Mouse (Mus musculus): ENCODE data around the gene Pkp1.

Pkp1 gene

DNA sequence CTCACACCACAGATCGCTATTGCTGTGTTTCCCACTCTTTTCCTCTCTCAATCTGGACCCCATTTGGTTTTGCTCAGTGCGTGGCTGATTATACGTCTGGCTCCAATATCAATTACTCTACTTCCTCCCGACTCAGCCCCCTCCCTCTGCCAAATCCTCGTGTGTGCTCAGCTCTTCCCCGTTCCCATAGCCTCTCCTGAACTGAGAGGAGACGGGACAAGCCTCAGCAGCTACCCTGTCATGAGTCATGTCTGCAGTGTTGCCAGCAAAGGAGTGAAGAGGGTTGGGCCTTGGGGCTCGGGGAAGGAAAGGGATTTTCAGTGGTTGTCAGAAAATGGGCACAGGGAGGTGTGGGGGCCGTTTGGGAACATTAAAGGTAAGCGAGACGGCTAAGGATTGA, 12.3 kb downstream of the Pkp1 start:
- DNase-seq (ENCODE audit: low spot score): no peak

DNA sequence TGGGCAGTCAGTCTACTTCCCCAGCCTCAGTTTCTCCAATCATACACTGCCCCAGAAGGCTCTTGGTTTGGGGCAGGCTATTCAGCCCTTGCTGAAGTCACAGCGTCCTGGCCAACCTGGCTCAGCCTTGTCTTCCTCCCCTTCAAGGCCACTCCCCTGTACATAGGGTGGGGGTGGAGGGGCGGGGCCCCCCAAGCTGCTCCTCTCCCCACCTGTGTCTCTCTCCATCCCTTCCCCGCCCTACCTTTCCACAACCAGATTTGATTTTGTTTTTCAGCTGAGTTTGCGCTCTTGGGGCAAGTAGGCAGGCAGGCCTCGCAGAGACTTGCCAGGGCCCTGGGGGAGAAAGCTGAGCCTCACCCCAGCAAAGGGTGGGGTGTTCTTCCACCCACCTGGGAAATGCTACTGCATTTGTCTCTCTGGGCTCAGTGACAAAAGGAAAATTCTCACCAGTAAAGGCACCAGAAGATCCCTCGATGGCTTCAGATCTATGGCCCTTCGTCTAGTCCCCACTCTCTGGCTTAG, 19.0 kb downstream of the Pkp1 start:
- no peak for DNase-seq (ENCODE audit: low spot score)

DNA sequence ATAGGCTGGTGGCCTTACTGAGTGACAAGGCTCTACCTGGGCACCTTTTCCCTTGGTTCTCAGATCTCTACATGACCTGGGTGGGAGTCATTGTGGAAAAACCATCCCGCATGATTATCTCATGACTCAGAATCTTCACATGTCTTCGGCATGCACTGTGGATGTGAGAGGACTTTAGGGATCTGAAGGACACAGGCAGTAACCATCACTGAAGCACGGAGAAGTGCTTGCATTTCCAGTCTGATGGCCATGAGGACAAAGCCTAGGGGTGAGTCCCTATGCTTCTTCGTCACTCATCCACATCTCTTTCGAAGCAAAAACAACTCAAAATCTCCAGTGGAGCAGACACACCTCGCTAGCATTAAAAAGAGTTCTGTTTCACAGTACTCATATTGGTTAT, 19.7 kb downstream of the Pkp1 start:
- DNase-seq (ENCODE audit: low spot score): no peak

DNA sequence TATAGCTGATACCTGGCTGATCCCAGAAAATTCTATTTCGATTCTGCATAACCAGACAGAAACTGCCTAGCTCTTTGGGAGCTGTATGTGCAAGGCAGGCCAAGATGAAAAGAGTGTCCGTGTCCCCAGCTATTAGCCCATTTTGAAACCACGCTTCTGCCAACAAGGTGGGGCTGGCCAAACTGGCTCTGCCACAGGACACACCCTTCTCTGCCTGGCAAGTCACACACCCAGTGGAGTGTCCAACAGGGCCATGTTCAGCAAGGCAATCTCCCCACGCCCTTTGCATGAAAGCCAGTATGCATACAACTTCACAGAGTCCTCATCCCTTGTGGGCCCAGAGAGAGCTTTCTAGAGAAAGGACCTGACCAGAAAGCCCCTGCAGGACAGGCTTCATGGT, 23.6 kb downstream of the Pkp1 start:
- DNase-seq (ENCODE audit: low spot score): no peak

DNA sequence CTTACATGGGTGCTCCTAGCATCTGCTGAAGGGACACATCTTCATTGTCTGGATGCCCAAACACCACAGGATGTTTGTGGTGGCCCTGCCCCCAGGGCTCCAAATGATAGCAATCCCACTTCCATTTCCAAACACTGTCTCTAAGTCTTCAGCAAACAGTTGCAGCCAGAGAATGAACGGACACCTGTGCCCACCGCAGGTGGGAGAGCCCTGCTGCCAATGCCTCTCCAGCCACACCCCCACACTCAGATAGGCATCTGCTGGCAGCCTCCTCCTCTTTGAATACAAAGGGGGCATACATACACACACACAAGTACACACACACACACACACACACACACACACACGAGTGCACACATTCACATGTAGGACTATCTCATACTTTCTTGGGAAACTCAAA, 25.6 kb downstream of the Pkp1 start:
- DNase-seq (ENCODE audit: low spot score): no peak

DNA sequence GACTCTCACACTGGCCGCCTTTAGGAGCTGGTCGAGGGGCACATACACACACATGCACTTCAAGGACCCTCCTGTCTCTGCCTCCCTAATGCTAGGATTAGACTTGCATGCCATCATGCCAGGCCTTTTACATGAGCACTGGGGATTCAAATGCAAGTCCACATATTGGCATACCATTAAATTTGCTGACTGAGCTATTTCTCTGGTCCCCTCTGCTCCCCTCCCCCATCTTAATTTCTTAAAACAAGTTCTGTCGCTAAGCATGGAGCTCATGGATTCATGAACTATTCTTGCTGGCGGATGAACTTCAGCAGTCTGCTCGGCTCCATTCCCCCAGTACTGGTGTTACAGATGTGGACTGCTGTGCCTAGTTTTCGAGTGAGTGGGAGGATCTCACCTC, 26.2 kb downstream of the Pkp1 start:
- no peak for DNase-seq (ENCODE audit: low spot score)

DNA sequence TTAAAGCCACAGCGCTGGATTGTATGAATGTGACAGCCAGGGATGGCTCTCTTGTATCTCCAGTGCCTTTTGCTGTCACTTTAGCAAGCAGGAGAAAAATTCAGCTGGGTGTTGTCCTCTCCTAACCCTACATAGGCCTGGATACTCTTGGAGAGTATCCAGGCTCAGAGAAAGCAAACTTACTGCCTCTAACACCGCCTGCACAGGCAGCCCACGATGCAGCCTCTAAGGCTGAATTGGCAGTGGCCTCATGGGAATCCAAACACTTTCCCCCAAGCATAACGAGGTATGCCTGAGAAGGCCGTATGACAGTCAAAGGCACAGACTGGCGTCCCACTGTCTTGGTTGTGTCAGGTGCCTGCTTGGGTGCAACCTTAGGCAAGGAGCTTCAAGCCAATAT, 26.8 kb downstream of the Pkp1 start:
- no peak for DNase-seq (ENCODE audit: low spot score)

DNA sequence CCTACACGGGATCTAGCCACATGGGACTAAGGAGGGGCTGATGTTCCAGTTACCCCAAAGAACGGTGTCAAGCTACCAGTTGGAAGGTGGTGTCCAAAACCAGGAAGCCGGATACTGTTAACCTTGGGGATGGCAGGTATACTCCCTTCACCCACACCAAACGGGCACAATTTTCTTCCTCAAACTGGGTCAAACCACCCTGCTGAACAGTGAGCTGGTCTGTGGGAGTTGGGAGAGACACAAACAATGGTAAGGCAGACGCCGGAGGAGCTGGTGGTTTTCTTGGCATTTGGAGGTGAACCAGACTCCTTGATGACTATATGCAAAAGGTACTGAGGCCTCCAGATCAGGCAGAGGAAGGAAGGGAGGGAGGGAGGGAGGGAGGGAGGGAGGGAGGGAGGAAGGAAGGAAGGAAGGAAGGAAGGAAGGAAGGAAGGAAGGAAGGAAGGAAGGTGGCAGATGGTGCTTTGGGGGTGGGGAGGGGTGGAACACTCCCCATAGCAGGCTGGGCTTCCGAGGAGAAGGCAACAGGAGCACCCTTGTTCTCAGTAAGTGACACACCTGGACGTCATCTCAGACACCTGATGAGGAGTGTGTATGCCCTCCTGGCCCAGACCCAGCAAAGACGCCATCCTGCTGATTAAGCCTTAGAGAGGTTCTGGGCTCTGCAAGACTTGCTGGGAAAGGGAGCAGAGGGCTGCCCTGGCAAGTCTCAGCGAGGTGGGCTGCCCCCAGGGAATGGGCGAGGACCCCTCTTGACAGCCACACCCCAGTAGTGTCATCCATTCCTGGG, 27.4 kb downstream of the Pkp1 start:
- DNase-seq (ENCODE audit: low spot score): no peak

DNA sequence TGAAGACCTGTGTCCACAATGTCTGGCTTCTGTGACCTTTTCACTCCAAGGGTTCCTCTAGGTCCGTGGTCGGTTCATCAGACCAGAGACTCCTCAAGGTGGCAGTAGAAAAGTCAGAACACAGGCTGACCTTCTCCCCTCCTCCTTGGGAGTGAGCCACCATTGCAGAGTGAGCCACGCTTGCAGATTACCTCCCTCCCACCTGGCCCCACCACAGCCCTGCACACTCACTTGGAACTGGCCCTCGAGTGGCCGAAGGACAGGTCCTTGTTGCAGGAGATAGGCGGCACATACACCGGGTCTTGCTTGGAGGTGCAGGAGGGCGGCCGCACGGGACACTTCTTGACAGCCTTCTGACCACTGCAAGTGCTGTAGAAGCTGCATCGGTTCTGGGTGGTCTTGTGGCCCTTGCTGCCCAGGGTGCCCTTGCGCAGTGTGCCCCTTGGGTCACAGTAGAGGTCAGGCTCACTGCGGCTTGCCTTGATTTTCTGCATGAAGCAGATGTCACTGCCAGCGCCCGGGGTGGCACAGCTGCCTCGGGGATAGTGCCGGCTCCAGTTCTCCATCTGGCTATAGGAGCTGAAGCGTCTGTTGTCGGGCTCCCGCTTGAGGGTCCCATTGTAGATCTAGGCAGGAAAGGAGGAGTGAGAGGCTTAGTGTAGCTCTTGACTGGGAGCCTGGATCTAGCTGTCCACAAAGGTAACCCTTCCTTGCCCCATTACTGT, 29.4 kb downstream of the Pkp1 start:
- DNase-seq (ENCODE audit: low spot score): no peak

DNA sequence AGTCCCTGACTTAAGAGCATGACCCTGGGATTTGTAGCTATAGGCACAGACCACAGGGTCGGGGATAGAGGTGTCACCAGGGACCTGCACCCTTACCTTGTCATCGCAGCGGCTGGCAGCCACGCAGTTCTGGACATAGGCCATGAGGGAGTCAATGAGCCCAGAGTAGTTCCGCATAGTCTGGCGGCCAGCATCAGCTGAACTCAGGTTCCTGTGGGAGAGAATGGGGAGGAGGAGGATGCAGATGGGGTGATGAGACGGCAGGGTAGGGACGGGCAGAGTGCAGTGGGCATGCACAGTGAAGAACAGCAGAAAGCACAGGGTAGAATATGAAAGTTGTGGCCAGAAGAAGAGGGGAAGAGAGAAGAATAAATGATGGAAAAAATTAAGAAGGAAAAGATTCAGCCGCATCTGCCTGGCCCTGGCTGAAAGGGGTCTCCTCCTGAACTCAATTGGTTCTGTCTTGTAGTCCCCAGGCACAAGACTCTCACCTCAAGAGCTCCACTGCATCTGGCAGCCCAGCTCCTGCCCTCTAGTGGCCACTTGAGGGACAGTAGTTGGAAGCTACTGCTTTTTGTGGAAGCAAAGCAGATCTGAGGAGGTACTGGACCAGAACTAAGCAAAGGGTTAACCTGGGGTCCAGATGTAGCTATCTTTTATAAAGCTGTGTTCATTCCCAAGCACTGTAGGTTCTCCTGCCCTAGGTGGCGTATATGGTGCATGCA, 36.5 kb downstream of the Pkp1 start:
- peak; percentile 50 for DNase-seq (ENCODE audit: low spot score)

DNA sequence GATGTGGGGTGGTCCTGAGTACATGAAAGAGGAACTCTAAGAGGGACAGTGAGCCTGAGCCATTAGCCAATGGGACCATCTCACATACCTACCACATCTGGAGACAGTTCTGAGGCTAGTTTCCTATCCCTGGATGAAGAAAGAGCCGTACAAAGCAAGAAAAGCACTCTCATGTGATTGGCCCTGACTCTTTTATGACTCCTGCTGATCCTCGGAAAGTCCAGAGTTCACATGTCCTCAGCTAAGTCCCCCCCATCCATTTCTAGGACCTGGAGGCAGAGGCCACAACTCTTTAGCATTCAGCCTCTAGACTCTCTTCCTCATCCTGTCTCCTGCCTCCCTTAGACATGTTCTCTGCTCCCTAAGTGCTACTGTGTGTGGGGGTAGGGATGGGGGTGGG, 41.8 kb downstream of the Pkp1 start:
- DNase-seq (ENCODE audit: low spot score): no peak

DNA sequence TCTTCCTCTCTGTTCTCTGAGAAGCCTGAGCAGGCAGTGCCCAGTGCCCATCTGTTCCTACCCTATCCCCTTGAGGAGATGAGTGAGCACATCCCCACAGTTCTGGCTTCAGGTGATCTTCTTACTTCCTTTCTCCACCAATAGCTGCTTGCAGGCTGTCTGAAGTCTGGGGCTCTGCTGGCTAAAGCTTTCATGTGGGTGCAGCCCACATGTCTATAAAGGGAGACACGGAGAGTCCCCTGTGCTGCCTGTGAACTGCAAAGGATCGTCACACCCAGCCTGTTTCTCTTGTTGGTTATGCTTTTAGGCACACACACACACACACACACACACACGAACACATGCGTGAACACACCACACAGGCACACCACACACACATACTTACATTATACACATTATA, 46.0 kb downstream of the Pkp1 start:
- no peak for DNase-seq (ENCODE audit: low spot score)

DNA sequence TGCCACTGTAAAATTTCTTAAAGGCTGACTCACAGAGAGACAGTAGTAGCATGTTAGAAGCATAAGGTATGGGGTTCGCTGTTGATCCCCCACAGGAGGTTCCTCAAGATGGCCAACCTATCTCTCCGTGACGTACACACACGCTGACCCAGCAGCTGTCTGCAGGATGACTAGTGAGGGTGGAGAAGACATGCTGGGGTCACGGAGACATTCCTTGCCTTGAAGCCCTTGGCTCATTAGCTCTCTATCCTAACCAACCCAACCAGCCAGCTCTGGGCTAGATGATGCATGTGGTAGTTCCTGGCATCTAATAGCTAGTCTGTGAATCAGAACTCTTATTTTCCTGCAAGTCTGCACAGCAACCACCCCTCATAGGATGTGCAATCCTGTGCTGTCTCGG, 50.4 kb downstream of the Pkp1 start:
- no peak for DNase-seq (ENCODE audit: low spot score)

DNA sequence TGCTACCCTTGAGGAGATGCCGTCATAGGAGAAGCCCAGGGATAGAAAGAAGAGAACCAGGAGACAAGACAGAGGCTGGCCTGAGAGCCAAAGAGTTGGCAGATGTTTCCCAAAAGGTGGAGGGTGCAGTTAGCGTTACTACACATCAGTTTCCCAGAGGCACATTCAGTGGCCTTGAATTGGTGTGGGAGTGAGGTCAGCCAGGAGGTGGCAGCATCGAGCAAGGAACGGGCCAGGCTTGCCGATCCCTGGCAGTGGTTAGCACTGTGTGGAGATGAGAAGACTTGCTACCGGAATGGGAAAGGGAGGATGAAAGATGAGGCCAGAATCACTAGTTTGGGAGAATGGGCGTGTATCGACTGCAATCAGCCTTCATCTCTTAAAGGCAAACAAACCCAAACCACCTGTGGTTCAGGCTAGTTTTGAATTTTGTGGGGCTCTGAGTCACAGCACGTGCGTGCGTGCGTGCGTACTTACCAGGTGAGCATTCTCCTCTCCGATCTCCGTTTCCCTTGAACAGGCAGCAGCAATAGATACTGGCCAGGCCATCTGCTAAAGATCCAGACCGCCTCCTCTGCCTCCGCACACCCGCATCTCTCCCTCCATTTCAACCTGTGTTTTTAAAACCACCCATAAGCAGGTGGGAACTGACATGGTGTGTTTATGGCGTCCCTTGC, 53.4 kb downstream of the Pkp1 start:
- peak; percentile 82 for DNase-seq (ENCODE audit: low spot score)

DNA sequence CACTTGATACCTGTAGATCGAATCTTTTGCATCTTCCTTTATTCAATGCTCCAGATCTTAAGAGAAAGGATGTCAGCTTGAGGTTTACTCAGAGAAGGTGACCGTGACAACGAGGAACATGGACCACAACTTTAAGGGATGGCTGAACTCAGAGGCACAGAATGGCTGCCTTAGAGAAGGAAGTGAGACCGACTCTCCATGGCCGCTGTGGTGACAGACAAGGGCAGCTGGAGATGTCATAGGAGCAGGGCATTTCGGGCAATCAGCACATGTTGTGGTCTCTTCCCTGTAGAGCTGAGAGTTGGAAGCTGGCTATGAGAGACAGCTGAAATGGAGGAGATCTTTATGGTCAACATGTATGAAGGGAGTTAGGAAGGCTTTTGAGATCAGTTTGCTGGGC, 54.2 kb downstream of the Pkp1 start:
- DNase-seq (ENCODE audit: low spot score): no peak

DNA sequence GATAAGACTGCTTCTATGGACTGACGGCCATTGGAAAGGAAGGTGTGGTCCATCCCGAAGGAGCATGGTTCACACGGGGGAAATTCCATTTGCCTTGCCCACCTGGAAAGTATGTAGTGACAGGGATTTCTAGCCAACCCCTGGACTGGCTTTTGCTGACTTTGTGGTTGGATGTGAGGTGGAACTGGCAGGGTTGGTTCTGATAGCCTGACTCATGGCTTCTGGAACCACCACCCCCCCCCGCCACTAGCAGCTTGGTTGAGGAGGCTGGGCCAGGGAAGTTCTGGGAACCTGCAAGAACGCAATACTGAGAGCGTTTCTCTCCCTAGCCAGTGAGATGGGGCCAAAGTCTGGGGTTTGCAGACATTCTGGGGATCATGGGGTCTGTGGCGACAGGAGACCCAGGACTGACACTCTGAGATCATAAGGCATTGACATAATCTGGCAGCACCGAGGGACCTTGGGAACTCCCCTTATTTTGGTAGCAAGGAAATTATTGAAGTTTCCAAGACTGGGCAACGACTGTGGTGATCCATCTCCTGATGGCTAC, 55.1 kb downstream of the Pkp1 start:
- no peak for DNase-seq (ENCODE audit: low spot score)

DNA sequence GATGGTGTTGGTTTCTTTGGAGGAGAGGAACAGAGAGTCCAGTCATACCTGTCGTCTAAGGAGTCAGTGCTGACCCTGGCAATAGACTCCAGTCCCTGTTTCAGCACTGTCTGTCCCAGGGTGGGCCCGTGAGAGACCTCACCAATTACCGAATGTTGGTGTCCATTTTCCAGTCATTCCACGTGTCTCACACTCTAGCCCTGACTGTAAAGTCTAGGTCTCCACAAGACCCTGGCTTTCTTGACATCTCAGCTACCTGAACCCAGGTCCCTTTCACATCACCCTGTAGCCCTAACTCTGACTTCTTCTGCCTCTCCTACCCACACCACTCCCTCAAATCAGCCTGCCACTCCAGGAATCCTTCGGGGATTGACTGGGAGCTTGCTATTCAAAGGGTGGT, 56.4 kb downstream of the Pkp1 start:
- no peak for DNase-seq (ENCODE audit: low spot score)

DNA sequence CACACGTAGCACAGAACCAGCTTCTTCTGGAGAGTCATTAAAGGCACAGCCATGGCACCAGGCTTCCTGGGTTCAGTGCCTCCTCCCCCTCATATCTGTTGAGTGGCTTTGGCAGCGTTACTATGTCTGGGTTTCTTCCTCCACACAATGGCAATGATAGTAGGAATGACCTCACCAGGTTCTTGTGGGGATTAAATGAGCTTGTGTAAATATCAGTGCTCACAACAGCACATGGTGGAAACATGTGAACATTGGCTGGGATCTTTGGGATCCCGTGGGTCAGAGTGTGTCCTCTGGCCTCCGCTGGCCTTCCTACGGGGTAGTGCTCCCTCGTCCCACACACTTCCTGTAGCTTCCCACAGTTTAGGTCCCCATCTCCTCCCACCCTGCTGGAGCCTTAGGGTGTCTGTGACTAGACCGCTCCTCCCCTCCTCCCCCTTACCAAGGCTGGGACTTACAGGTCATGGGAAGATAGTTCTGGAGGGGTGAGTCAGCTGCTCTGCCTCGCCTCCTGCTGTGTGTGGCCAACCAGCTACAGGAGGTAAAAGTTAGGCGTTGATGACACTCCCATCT, 56.9 kb downstream of the Pkp1 start:
- no peak for DNase-seq (ENCODE audit: low spot score)

DNA sequence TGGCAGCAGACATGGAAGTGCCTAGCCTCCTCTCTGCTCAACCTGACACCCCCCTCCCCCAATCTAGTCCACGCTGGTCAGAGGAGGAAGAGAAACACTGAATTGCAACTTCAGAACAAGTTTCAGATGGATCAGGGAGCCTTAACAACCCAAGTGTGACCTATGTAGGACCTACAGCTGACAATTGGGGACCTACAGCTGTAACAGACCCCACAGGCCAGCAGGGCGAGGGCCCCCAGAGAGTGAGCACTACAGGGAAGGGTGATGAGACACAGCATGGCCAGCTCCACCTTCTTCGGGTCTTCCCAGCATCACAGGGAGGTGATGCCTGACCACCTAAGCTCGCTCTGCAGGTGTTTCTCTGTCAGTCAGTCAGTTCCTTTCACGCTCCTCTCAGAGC, 57.9 kb downstream of the Pkp1 start:
- DNase-seq (ENCODE audit: low spot score): no peak

DNA sequence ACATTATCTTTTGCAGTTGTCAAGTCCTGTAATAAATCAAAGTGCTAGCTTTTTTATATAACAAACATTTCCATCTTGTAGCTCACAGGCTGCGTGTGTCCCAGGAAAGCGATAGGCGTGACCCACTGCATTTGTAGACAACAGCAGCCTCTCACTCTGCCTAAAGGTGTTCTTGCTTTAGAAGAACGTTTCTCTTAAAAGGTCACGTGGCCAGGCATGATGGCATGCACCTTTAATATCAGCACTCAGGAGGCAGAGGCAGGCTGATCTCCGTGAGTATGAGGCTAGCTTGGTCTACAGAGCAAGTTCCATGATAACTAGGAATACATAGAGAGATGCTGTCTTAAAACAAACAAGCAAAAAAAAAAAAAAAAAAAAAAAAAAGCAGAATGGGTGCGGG, 60.5 kb downstream of the Pkp1 start:
- no peak for DNase-seq (ENCODE audit: low spot score)

DNA sequence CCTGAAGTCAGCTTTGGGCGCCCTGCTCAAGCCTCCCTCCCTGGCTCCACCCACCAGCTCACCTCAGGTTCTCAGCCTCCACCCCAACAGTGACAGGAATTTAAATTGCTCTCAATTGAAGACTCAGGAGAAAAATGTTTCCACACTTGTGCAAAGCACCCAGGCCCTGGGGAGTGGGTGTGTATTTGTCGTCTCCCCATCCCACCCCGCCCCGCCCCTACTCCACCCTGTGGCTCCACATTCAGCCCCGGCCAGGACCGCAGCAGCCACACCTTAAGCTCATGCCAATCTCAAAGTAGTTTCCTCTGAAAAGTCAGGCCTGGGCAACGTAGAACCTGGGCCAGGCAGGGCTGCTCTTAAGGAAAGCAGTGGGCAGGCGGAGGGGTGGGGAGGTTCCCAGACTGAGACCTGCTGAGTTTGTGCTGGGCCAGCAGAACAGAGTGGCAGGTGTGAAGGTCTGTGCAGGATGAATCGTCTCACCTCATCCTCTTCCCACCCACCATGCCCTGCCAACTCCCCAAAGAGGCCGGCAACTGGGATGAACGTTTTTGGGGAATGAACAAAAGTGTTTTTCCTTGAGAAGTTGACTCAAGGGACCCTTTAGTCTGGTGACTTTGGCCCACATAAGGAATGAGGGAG, 61.8 kb downstream of the Pkp1 start:
- no peak for DNase-seq (ENCODE audit: low spot score)

Measured in ovary, postnatal 36 days (tissue).